Mouse (Mus musculus) small intestine, adult 2 months (tissue): ENCODE data around the gene Alkbh6. TPM values are rescaled to one million over a fixed set of nuclear protein-coding genes. Genes with fewer than 3 reads are reported as not detected.
A peak's percentile ranks its signal among the peaks of the same experiment; 100 is the strongest.

Experiments used
- H3K27ac ChIP-seq: fragments of 200-500 bp; 2 replicates; pipeline ENCODE4 v1.5.1; 2012; ENCODE audit warnings: low read depth, low read length, control low read depth, inconsistent platforms; ENCODE audit not compliant: insufficient read depth
- H3K27me3 ChIP-seq: fragments of 200-500 bp; 2 replicates; pipeline ENCODE4 v1.6.1; 2012; ENCODE audit warnings: mild to moderate bottlenecking, moderate library complexity, low read length, inconsistent platforms; ENCODE audit not compliant: control insufficient read depth, insufficient read depth
- H3K36me3 ChIP-seq: fragments of 200-500 bp; 2 replicates; pipeline ENCODE4 v1.6.1; 2012; ENCODE audit warnings: mild to moderate bottlenecking, low read length, control low read depth, inconsistent platforms; ENCODE audit not compliant: control insufficient read depth, insufficient read depth
- H3K4me1 ChIP-seq: fragments of 200-500 bp; 2 replicates; pipeline ENCODE4 v1.6.1; 2012; ENCODE audit warnings: low read length, inconsistent platforms, mixed read lengths; ENCODE audit not compliant: control insufficient read depth, insufficient read depth, insufficient read length
- H3K4me3 ChIP-seq: fragments of 200-500 bp; 2 replicates; pipeline ENCODE4 v1.5.1; 2012; ENCODE audit warnings: low read depth, mild to moderate bottlenecking, control low read depth, inconsistent platforms, low read length, moderate library complexity
- CTCF ChIP-seq: fragments of 200-500 bp; IDR thresholded peaks from 2 replicates; pipeline ENCODE4 v1.5.1; 2012; ENCODE audit warnings: low read depth, mild to moderate bottlenecking, control low read depth, inconsistent platforms, low read length, moderate library complexity, mixed read lengths; ENCODE audit not compliant: insufficient replicate concordance, insufficient read length; ENCODE audit errors: extremely low read depth
- POLR2A ChIP-seq: fragments of 200-500 bp; IDR thresholded peaks from 2 replicates; pipeline ENCODE4 v1.6.1; 2012; ENCODE audit warnings: low read depth, mild to moderate bottlenecking, control low read depth, inconsistent platforms, low read length, moderate library complexity
- WGBS: fragments of 180-500 bp; shearing (Covaris S2); methylation state at CpG from one replicate; pipeline ENCODE4 v1.1.7; 2018; 5-methylcytosine and 5-hydroxymethylcytosine counted together
- polyA plus RNA-seq: library from polyadenylated mRNA; depleted of rRNA; stranded (reverse); fragments of >200 nt; gene quantifications from 2 replicates; pipeline ENCODE4 v1.2.3, GENCODE M21; 2012

Alkbh6 gene
- polyA plus RNA-seq, 1 experiment: 141 TPM

DNA sequence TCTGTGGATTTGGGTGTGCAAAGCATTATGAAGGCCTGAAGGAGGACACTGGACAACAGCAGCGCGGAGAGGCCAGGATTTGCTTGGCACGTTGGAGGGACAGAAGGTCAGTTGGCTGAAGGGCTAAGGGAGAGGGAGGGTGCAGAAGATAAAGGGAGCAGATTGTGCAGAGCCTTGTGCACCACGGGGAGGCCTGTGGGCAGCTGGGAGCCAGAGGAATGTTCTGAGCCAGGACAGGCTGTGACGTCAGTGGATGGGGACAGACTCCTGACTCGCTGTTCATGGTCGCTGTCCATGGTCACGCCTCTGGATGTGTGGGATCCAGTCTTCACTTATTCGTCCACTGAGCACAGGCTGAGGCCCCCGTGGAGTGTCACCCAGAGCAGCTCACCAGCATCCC lies 13.4 kb upstream of the Alkbh6 start:
- WGBS: 36% methylated on average over 10 of the region's 10 CpGs
- no peaks in the 10 kb centered on the region for H3K36me3 ChIP-seq
- H3K4me1 ChIP-seq: no peaks in the 10 kb centered on the region
- no peak for TF ChIP-seq POLR2A
- no peak for TF ChIP-seq CTCF
- peaks cover 6% of the 10 kb centered on the region; the same call in 1 of the 2 replicates for H3K27me3 ChIP-seq
- no peak overlapping the region for H3K4me3 ChIP-seq
- H3K27ac ChIP-seq: no peak overlapping the region

DNA sequence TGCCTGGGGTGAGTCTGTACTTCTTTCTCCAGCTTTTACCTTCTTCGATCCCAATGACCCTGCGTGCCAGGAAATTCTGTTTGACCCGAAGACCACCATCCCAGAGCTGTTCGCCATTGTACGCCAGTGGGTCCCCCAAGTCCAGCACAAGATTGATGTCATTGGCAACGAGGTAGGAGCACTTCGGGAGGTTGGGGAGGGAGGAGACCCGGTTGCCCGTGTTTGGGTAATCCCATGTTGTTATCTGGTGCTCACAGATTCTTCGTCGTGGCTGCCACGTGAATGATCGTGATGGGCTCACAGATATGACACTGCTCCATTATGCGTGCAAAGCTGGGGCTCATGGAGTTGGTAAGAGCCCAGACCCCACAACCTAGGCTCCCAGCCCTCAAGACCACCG lies 11.7 kb upstream of the Alkbh6 start:
- no peak for TF ChIP-seq POLR2A
- no peak for TF ChIP-seq CTCF
- no peaks in the 10 kb centered on the region for H3K4me1 ChIP-seq
- 87% methylated on average over 15 of the region's 15 CpGs for WGBS

DNA sequence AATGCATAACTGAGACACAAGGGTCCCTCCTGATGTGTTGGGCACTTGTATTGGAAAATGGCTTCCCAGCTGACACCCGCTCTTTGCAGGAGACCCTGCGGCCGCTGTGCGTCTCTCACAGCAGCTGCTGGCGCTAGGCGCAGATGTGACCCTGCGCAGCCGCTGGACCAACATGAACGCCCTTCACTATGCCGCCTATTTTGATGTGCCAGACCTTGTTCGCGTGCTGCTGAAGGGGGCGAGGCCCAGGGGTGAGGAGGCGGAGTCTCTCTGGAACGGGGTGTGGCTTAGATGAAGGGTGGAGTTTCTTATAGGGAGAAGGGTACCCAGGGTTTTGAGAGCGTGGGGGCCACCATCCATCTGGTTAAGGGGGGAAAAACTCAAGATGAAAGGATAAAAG lies 11.3 kb upstream of the Alkbh6 start:
- Histone ChIP-seq H3K27me3 (no peaks in the 10 kb centered on the region), H3K4me1 (no peaks in the 10 kb centered on the region), H3K4me3 (no peak overlapping the region), H3K36me3 (no peaks in the 10 kb centered on the region), H3K27ac (no peak overlapping the region)
- 80% methylated on average over 16 of the region's 16 CpGs for WGBS
- no peak for TF ChIP-seq POLR2A
- no peak for TF ChIP-seq CTCF

More for the DNA sequence above, 11.7 kb upstream of the Alkbh6 start:
- Histone ChIP-seq H3K27me3 (peaks cover under 1% of the 10 kb centered on the region; the same call in 1 of the 2 replicates), H3K4me3 (no peak overlapping the region), H3K27ac (no peak overlapping the region), H3K36me3 (no peaks in the 10 kb centered on the region)

DNA sequence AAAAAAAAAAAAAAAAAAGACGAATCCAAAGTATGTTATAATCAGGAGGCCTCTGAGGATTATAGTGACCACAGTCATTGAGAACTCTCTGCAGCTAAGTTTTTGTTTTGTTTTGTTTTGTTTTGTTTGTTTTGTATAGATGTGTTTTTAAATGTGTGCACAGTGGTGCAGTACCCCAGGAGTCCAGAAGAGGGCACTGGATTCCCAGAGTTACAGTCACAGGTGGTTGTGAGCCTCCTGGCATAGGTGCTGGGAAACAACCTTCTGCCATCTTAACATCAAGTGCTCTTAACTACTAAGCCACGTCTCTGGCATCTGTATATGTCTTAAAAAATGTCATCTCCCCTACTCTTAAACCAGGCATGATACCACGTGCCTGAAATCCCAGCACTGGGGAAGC lies 7.6 kb upstream of the Alkbh6 start:
- Histone ChIP-seq H3K4me3 (no peak overlapping the region), H3K36me3 (no peaks in the 10 kb centered on the region), H3K27me3 (no peaks in the 10 kb centered on the region), H3K27ac (no peak overlapping the region), H3K4me1 (no peaks in the 10 kb centered on the region)
- WGBS: 41% methylated on average over 3 of the region's 3 CpGs
- TF ChIP-seq CTCF (peak; percentile 69; the same call in 1 of the 2 replicates), POLR2A (no peak)

DNA sequence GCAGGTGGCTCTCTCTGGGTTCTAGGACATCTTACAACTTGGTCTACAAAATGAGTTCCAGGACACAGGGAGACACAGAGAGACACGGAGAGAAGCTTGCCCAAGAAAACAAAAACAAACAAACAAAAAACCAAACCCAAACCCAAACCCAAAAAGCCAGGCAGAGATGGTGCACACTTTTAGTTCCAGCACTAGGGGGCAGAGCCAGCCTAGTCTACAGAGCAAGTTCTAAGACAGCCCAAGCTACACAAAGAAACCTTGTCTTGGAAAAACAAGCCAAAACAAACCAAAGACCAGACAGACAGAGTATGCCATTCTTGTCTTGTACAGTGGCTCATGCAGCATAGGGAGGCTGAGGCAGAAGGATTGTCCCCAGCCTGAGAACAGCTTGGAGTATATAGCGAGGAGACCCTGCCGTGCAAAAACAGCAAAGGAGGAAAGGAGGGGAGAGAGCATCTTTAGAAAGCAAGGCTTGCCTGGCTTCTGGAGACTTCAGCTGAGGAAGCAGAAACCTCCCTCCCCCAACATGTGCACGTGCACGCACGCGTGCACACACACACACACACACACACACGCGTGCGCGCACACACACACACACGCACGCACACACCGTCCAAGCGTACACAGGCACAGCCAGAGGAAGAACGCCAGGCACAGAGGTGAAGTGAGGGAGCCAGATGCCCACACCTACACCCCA lies 2.3 kb upstream of the Alkbh6 start:
- 82% methylated on average over 16 of the region's 16 CpGs for WGBS
- no peaks in the 10 kb centered on the region for H3K36me3 ChIP-seq
- no peak overlapping the region for H3K27ac ChIP-seq
- H3K4me1 ChIP-seq: peaks cover 13% of the 10 kb centered on the region
- H3K27me3 ChIP-seq: no peaks in the 10 kb centered on the region
- no peak for TF ChIP-seq POLR2A
- TF ChIP-seq CTCF: no peak
- H3K4me3 ChIP-seq: no peak overlapping the region

DNA sequence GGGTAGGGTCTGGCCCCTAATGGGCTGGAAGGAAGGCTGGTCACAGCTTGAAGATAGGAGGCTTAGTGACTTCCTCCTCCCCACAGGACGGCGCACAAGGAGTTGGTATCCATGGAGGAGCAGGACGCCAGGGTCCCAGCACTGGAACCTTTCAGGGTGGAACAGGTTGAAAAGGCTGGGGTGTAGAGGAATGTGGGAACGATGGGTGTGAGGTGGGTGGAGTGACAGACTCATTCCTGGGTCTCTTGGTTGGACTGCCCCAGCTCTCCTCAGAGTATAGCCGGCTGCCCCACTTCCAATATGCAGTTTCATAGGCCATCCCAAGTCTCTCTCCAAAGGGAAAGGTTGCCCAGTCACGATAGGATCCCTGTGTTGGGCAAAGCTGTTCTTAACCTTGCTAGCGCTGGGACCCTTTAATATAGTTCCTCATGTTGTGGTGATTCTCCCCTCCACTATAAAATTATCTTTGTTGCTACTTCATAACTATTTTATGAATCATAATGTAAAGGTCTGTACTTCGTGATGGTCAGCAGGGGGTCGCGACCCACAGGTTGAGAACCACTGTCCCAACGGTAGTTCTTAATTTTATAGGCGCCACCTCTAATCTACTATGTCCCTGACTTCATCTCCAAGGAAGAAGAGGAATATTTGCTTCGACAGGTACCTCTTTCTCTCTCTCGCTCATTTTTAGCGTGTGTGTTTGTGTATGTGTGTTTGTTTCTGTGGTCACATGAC lies 1.0 kb downstream of the Alkbh6 start:
- Histone ChIP-seq H3K27me3 (no peaks in the 10 kb centered on the region), H3K4me3 (peak overlapping the region; percentile 78), H3K27ac (no peak overlapping the region), H3K36me3 (peaks cover 4% of the 10 kb centered on the region; the same call in 1 of the 2 replicates), H3K4me1 (peaks cover 15% of the 10 kb centered on the region)
- TF ChIP-seq POLR2A (no peak), CTCF (no peak)
- WGBS: 51% methylated on average over 15 of the region's 15 CpGs

DNA sequence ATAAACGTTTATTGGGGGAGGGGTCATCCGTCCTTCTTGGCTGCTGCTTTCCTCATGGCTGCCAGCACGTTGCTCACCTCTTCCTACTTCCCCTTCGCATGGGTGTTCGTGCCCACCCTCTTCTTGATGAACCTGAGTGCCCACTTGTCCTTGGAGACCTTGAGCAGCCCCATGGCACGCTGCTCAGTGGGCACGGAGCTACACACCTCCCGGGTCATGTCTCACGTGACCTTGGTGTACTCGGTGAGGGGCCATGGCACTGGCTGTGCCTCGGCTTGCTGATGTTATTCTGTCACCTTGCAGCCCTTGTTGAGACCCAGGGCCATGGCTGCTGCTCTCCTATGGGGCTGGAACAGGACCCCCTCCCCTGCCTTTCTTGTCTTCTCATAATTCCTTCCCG lies 1.6 kb downstream of the Alkbh6 start:
- TF ChIP-seq CTCF (no peak), POLR2A (no peak)
- Histone ChIP-seq H3K36me3 (peaks cover 4% of the 10 kb centered on the region; the same call in 1 of the 2 replicates), H3K27me3 (no peaks in the 10 kb centered on the region), H3K27ac (no peak overlapping the region), H3K4me1 (peaks cover 15% of the 10 kb centered on the region), H3K4me3 (no peak overlapping the region)
- 80% methylated on average over 12 of the region's 12 CpGs for WGBS
